Mouse (Mus musculus) urinary bladder, postnatal 10 days (tissue): ENCODE measurements around the gene Map2k6.

Source experiments
- DNase-seq: peaks from one replicate; pipeline ENCODE4 v3.0.0; 2022; ENCODE audit warnings: low spot score

Map2k6 gene

GRCm38 (mm10) chr11:110403602-110404001 lies 4.7 kb downstream of the Map2k6 start:
- DNase-seq: no peak

GRCm38 (mm10) chr11:110405607-110406006 lies 6.7 kb downstream of the Map2k6 start:
- DNase-seq: no peak

- no peak for DNase-seq
These were observed 10.2 kb downstream of the Map2k6 start for GRCm38 (mm10) chr11:110409131-110409530.

- DNase-seq: no peak
These were observed 10.9 kb downstream of the Map2k6 start for GRCm38 (mm10) chr11:110409776-110410175.

GRCm38 (mm10) chr11:110411596-110411995 lies 12.7 kb downstream of the Map2k6 start:
- no peak for DNase-seq

GRCm38 (mm10) chr11:110414263-110414662 lies 15.3 kb downstream of the Map2k6 start:
- DNase-seq: no peak

- no peak for DNase-seq
These were observed 17.8 kb downstream of the Map2k6 start for GRCm38 (mm10) chr11:110416691-110417090.

GRCm38 (mm10) chr11:110420463-110420862 lies 21.5 kb downstream of the Map2k6 start:
- DNase-seq: no peak

GRCm38 (mm10) chr11:110426572-110427145 lies 27.7 kb downstream of the Map2k6 start:
- DNase-seq: no peak

- no peak for DNase-seq
These were observed 28.2 kb downstream of the Map2k6 start for GRCm38 (mm10) chr11:110427159-110427561.

- no peak for DNase-seq
These were observed 30.1 kb downstream of the Map2k6 start for GRCm38 (mm10) chr11:110428999-110429398.

GRCm38 (mm10) chr11:110429837-110430418 lies 31.0 kb downstream of the Map2k6 start:
- DNase-seq: no peak

GRCm38 (mm10) chr11:110435839-110436556 lies 37.1 kb downstream of the Map2k6 start:
- DNase-seq: no peak

GRCm38 (mm10) chr11:110436998-110437397 lies 38.1 kb downstream of the Map2k6 start:
- no peak for DNase-seq

GRCm38 (mm10) chr11:110438135-110438534 lies 39.2 kb downstream of the Map2k6 start:
- no peak for DNase-seq

- DNase-seq: no peak
These were observed 39.9 kb downstream of the Map2k6 start for GRCm38 (mm10) chr11:110438700-110439296.

GRCm38 (mm10) chr11:110439354-110439753 lies 40.4 kb downstream of the Map2k6 start:
- no peak for DNase-seq

GRCm38 (mm10) chr11:110444576-110444975 lies 45.7 kb downstream of the Map2k6 start:
- DNase-seq: no peak

GRCm38 (mm10) chr11:110448131-110448725 lies 49.3 kb downstream of the Map2k6 start:
- no peak for DNase-seq

- DNase-seq: no peak
These were observed 49.8 kb downstream of the Map2k6 start for GRCm38 (mm10) chr11:110448726-110449161.

- DNase-seq: no peak
These were observed 50.3 kb downstream of the Map2k6 start for GRCm38 (mm10) chr11:110449183-110449582.

GRCm38 (mm10) chr11:110450091-110450757 lies 51.3 kb downstream of the Map2k6 start:
- no peak for DNase-seq
